Comparison of ENCODE assay signal across 18 mouse cellular contexts in the genomic region with DNA sequence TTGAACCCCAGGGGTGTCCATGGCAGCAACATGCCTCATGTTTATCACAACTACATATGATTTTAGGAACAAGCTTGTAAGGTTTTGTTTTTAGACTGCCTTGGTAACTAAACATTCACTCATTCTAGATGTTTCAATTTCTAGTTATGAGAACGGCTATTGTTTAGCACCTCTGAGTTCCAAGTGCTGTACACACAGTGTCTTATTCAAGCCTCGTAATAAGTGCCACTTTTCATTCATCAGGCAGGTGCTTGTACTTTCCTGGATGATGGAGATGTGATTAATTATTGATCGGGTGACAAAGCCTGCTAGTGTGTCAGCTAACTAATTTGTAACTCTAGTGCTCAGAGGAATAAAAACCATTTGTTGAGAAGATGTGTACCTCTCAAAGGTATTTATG.
DNase-seq lines count a peak whose midpoint lies in the region; ATAC-seq and TF ChIP-seq lines count a peak whose summit lies in the region.
"Had no signal": no experiment of that assay in that cellular context is flagged by ENCODE, and none has a peak within 500 bp of the region (broad histone marks: within the 10 kb centered on the region; RNA-seq: fewer than 3 reads in every experiment).

No protein-coding gene starts in this region.

- no peak for TF ChIP-seq CTCF in lung, embryonic 14.5 days (IDR thresholded peaks at IDR 0.05; ENCODE audit: low read depth)

- H3K4me2 ChIP-seq in forebrain, embryonic 15.5 days (replicated peaks): no peak overlapping the region
- no peak overlapping the region for H3K4me2 ChIP-seq in lung, embryonic 14.5 days
- no peak overlapping the region for H3K4me2 ChIP-seq in midbrain, embryonic 11.5 days
- no peak overlapping the region for H3K4me2 ChIP-seq in midbrain, embryonic 13.5 days (replicated peaks)
- no peak overlapping the region for H3K4me2 ChIP-seq in forebrain, embryonic 13.5 days
- H3K4me2 ChIP-seq: embryonic facial prominence, embryonic 13.5 days; hindbrain, embryonic 12.5 days had no signal

- H3K4me3 ChIP-seq in forebrain, embryonic 10.5 days: no peak overlapping the region
- H3K4me3 ChIP-seq in forebrain, embryonic 15.5 days: no peak overlapping the region
- no peak overlapping the region for H3K4me3 ChIP-seq in lung, embryonic 14.5 days (ENCODE audit: low read depth, low read length)
- no peak overlapping the region for H3K4me3 ChIP-seq in midbrain, embryonic 11.5 days (ENCODE audit: low read depth, low read length)
- no peak overlapping the region for H3K4me3 ChIP-seq in midbrain, embryonic 13.5 days (replicated peaks)
- no peak overlapping the region for H3K4me3 ChIP-seq in forebrain, embryonic 13.5 days
- H3K4me3 ChIP-seq: embryonic facial prominence, embryonic 13.5 days; heart, embryonic 10.5 days; hindbrain, embryonic 12.5 days had no signal

- no peaks in the 10 kb centered on the region for H3K36me3 ChIP-seq in forebrain, embryonic 10.5 days (replicated peaks)
- no peaks in the 10 kb centered on the region for H3K36me3 ChIP-seq in forebrain, embryonic 15.5 days
- H3K36me3 ChIP-seq in lung, embryonic 14.5 days (ENCODE audit: insufficient read depth): no peaks in the 10 kb centered on the region
- no peaks in the 10 kb centered on the region for H3K36me3 ChIP-seq in midbrain, embryonic 11.5 days (ENCODE audit: control insufficient read depth, insufficient read depth, low read length)
- H3K36me3 ChIP-seq in midbrain, embryonic 13.5 days: no peaks in the 10 kb centered on the region
- H3K36me3 ChIP-seq in forebrain, embryonic 13.5 days (ENCODE audit: poor library complexity, severe bottlenecking): no peaks in the 10 kb centered on the region
- H3K36me3 ChIP-seq: embryonic facial prominence, embryonic 13.5 days; G1E; heart, embryonic 10.5 days; hindbrain, embryonic 12.5 days had no signal

- H3K27ac ChIP-seq in forebrain, embryonic 10.5 days: peak overlapping the region; percentile 63; the same call in 1 of the 2 replicates
- H3K27ac ChIP-seq in forebrain, embryonic 15.5 days (replicated peaks): no peak overlapping the region
- H3K27ac ChIP-seq in lung, embryonic 14.5 days (ENCODE audit: low read depth): peak overlapping the region; percentile 9; the same call in 1 of the 2 replicates
- H3K27ac ChIP-seq in midbrain, embryonic 11.5 days (ENCODE audit: low read depth, low read length): no peak overlapping the region
- H3K27ac ChIP-seq in midbrain, embryonic 13.5 days: no peak overlapping the region
- H3K27ac ChIP-seq in forebrain, embryonic 13.5 days: no peak overlapping the region
- H3K27ac ChIP-seq: embryonic facial prominence, embryonic 13.5 days; heart, embryonic 10.5 days; hindbrain, embryonic 12.5 days had no signal

- H3K27me3 ChIP-seq in forebrain, embryonic 10.5 days (ENCODE audit: poor library complexity, severe bottlenecking): no peaks in the 10 kb centered on the region
- no peaks in the 10 kb centered on the region for H3K27me3 ChIP-seq in forebrain, embryonic 15.5 days
- H3K27me3 ChIP-seq in lung, embryonic 14.5 days (ENCODE audit: insufficient read depth, low read length): no peaks in the 10 kb centered on the region
- H3K27me3 ChIP-seq in midbrain, embryonic 11.5 days (ENCODE audit: control insufficient read depth, insufficient read depth, low read length): no peaks in the 10 kb centered on the region
- no peaks in the 10 kb centered on the region for H3K27me3 ChIP-seq in midbrain, embryonic 13.5 days
- no peaks in the 10 kb centered on the region for H3K27me3 ChIP-seq in forebrain, embryonic 13.5 days
- H3K27me3 ChIP-seq: embryonic facial prominence, embryonic 13.5 days; hindbrain, embryonic 12.5 days had no signal

- H3K9ac ChIP-seq in forebrain, embryonic 15.5 days (replicated peaks): no peak overlapping the region
- no peak overlapping the region for H3K9ac ChIP-seq in lung, embryonic 14.5 days
- H3K9ac ChIP-seq in midbrain, embryonic 11.5 days (ENCODE audit: low read length): no peak overlapping the region
- no peak overlapping the region for H3K9ac ChIP-seq in midbrain, embryonic 13.5 days (replicated peaks)
- H3K9ac ChIP-seq in forebrain, embryonic 13.5 days: no peak overlapping the region
- H3K9ac ChIP-seq: embryonic facial prominence, embryonic 13.5 days; hindbrain, embryonic 12.5 days had no signal

- 64% methylated on average over 3 of the region's 3 CpGs for WGBS in forebrain, embryonic 10.5 days
- WGBS in forebrain, embryonic 15.5 days: 18% methylated on average over 3 of the region's 3 CpGs
- 60% methylated on average over 3 of the region's 3 CpGs for whole genome bisulfite sequencing in lung, embryonic 14.5 days
- WGBS in midbrain, embryonic 11.5 days: 70% methylated on average over 3 of the region's 3 CpGs
- WGBS in midbrain, embryonic 13.5 days: 57% methylated on average over 3 of the region's 3 CpGs
- 28% methylated on average over 3 of the region's 3 CpGs for WGBS in forebrain, embryonic 13.5 days

- no peak for ATAC-seq in forebrain, embryonic 15.5 days (replicated peaks)
- ATAC-seq in lung, embryonic 14.5 days (ENCODE audit: insufficient read depth): peak; percentile 38; the same call in 1 of the 2 replicates
- ATAC-seq in midbrain, embryonic 11.5 days (ENCODE audit: low FRiP score): no peak; the same call in 1 of the 2 replicates
- no peak for ATAC-seq in midbrain, embryonic 13.5 days
- peak; percentile 34; the same call in 1 of the 2 replicates for ATAC-seq in forebrain, embryonic 13.5 days
- ATAC-seq: CD4-positive, CD25-positive, alpha-beta regulatory T cell, adult 4 months had no signal

- DNase-seq in forebrain, embryonic 10.5 days (ENCODE audit: extremely low spot score, low spot score): no peak
- peak; percentile 11 for DNase-seq in lung, embryonic 14.5 days
- no peak for DNase-seq in lung, postnatal 25 days (ENCODE audit: low spot score)
- DNase-seq in midbrain, embryonic 11.5 days (ENCODE audit: low spot score, missing footprints): peak; percentile 74
- no peak for DNase-seq in testis, postnatal 14 days (ENCODE audit: low spot score)
- DNase-seq: B cell, adult 2 months; gastrocnemius, postnatal 10 days; heart, adult 18-20 months; heart, postnatal 10 days; heart, postnatal 4 days had no signal

- H3K9me3 ChIP-seq in forebrain, embryonic 10.5 days: no peaks in the 10 kb centered on the region
- no peaks in the 10 kb centered on the region for H3K9me3 ChIP-seq in forebrain, embryonic 15.5 days
- no peaks in the 10 kb centered on the region for H3K9me3 ChIP-seq in lung, embryonic 14.5 days (ENCODE audit: low read depth, low read length)
- no peaks in the 10 kb centered on the region for H3K9me3 ChIP-seq in midbrain, embryonic 11.5 days (ENCODE audit: control insufficient read depth, low read length)
- H3K9me3 ChIP-seq in midbrain, embryonic 13.5 days: no peaks in the 10 kb centered on the region
- no peaks in the 10 kb centered on the region for H3K9me3 ChIP-seq in forebrain, embryonic 13.5 days (replicated peaks)
- H3K9me3 ChIP-seq: embryonic facial prominence, embryonic 13.5 days; G1E; heart, embryonic 10.5 days; hindbrain, embryonic 12.5 days had no signal

- peaks cover 19% of the 10 kb centered on the region for H3K4me1 ChIP-seq in forebrain, embryonic 10.5 days
- H3K4me1 ChIP-seq in forebrain, embryonic 15.5 days: peaks cover 10% of the 10 kb centered on the region
- H3K4me1 ChIP-seq in lung, embryonic 14.5 days (ENCODE audit: insufficient read depth): no peaks in the 10 kb centered on the region
- H3K4me1 ChIP-seq in midbrain, embryonic 11.5 days (ENCODE audit: control insufficient read depth, insufficient read depth, low read length): no peaks in the 10 kb centered on the region
- H3K4me1 ChIP-seq in midbrain, embryonic 13.5 days (replicated peaks): peaks cover 11% of the 10 kb centered on the region; the same call in 1 of the 2 replicates
- peaks cover 17% of the 10 kb centered on the region for H3K4me1 ChIP-seq in forebrain, embryonic 13.5 days
- H3K4me1 ChIP-seq: embryonic facial prominence, embryonic 13.5 days; heart, embryonic 10.5 days; hindbrain, embryonic 12.5 days had no signal

Comparison
In these comparisons a context has a peak if more than half of its experiments do, and no peak if none do; other contexts are left out.
1. DNase-seq: peak in lung, embryonic 14.5 days (single experiment) and midbrain, embryonic 11.5 days (single experiment); none in forebrain, embryonic 10.5 days (single experiment), lung, postnatal 25 days (single experiment) and testis, postnatal 14 days (single experiment).
2. H3K27ac ChIP-seq: peak in forebrain, embryonic 10.5 days (single experiment) and lung, embryonic 14.5 days (single experiment); none in forebrain, embryonic 15.5 days (single experiment), midbrain, embryonic 11.5 days (single experiment), midbrain, embryonic 13.5 days (single experiment) and forebrain, embryonic 13.5 days (single experiment).
3. ATAC-seq: peak in lung, embryonic 14.5 days (single experiment) and forebrain, embryonic 13.5 days (single experiment); none in forebrain, embryonic 15.5 days (single experiment), midbrain, embryonic 11.5 days (single experiment) and midbrain, embryonic 13.5 days (single experiment).